Mouse (Mus musculus) CH12.LX (cell line): ENCODE measurements around the gene Supt3. TPM values are rescaled to one million over a fixed set of nuclear protein-coding genes. Genes with fewer than 3 reads are reported as not detected.

Experiments
- DNase-seq: peaks from one replicate; pipeline ENCODE4 v3.0.0-alpha.2; 2013; ENCODE audit errors: extremely low read depth
- H3K27ac ChIP-seq: 2 replicates; pipeline ENCODE4 v1.5.1; 2012; ENCODE audit warnings: low read depth, mild to moderate bottlenecking, control low read depth, moderate library complexity; ENCODE audit not compliant: insufficient read depth
- H3K27me3 ChIP-seq: replicated peaks from 2 replicates; pipeline ENCODE3; 2012; ENCODE audit warnings: inconsistent platforms
- H3K36me3 ChIP-seq, 2 experiments: replicated peaks in 1 of 2; 2 replicates each; pipeline versions ENCODE3 to v1.6.1; 2012; ENCODE audit warnings: inconsistent platforms in 1 of 2, low read length in 1 of 2, mild to moderate bottlenecking in 1 of 2, mixed read lengths in 1 of 2, moderate library complexity in 1 of 2; ENCODE audit not compliant: control insufficient read depth in 1 of 2, insufficient read depth in 1 of 2
- H3K4me1 ChIP-seq, 2 experiments: 2 replicates each; pipeline ENCODE4 v1.6.1; 2012; ENCODE audit warnings: inconsistent platforms in 1 of 2, moderate library complexity in 1 of 2; ENCODE audit not compliant: insufficient read depth in 2 of 2, control insufficient read depth in 1 of 2
- H3K4me2 ChIP-seq: 2 replicates; pipeline ENCODE4 v1.6.1; 2012; ENCODE audit warnings: low read depth, mild to moderate bottlenecking, control low read depth; ENCODE audit not compliant: poor library complexity, insufficient read depth, severe bottlenecking
- H3K4me3 ChIP-seq, 3 experiments: fragments of 150-350 bp in 1 of 3; sonication (generic) in 1 of 3; replicated peaks in 1 of 3; 2 replicates each; pipeline versions ENCODE3 to v1.5.1; 2011 to 2012; ENCODE audit warnings: low read depth in 2 of 3, low read length in 2 of 3, mild to moderate bottlenecking in 2 of 3, moderate library complexity in 2 of 3, control low read depth in 1 of 3, improper control_type of control experiment in 1 of 3, inconsistent platforms in 1 of 3, mixed read lengths in 1 of 3; ENCODE audit not compliant: poor library complexity in 1 of 3
- H3K79me2 ChIP-seq: replicated peaks from 2 replicates; pipeline ENCODE4 v1.6.1; 2012; ENCODE audit warnings: mild to moderate bottlenecking, moderate library complexity; ENCODE audit not compliant: control insufficient read depth, poor library complexity, insufficient read depth, severe bottlenecking; ENCODE audit errors: extremely low read depth
- H3K9ac ChIP-seq: 2 replicates; pipeline ENCODE4 v1.6.1; 2012; ENCODE audit warnings: low read depth, mild to moderate bottlenecking, control low read depth, moderate library complexity; ENCODE audit not compliant: insufficient read depth
- H3K9me3 ChIP-seq: replicated peaks from 2 replicates; pipeline ENCODE3; 2012; ENCODE audit warnings: low read length, inconsistent platforms, mixed read lengths
- BHLHE40 ChIP-seq: IDR thresholded peaks from 2 replicates; pipeline ENCODE4 v1.6.1; 2011; ENCODE audit warnings: mild to moderate bottlenecking, low read depth, low read length, improper control_type of control experiment
- CHD1 ChIP-seq: IDR thresholded peaks from 2 replicates; pipeline ENCODE4 v1.6.1; 2012; ENCODE audit warnings: low read depth, low read length, improper control_type of control experiment, inconsistent platforms
- CTCF ChIP-seq, 2 experiments: IDR thresholded peaks in 1 of 2; conservative IDR thresholded peaks in 1 of 2; 2 replicates each; pipeline ENCODE4 v1.5.1; 2011 to 2012; ENCODE audit warnings: low read depth in 2 of 2, low read length in 2 of 2, improper control_type of control experiment in 1 of 2, inconsistent platforms in 1 of 2, mild to moderate bottlenecking in 1 of 2, moderate library complexity in 1 of 2
- E2F4 ChIP-seq: IDR thresholded peaks from 2 replicates; pipeline ENCODE4 v1.6.1; 2011; ENCODE audit warnings: low read depth, low read length, improper control_type of control experiment; ENCODE audit not compliant: insufficient replicate concordance
- ELF1 ChIP-seq: IDR thresholded peaks from 2 replicates; pipeline ENCODE4 v1.6.1; 2014; ENCODE audit warnings: low read depth, mild to moderate bottlenecking, inconsistent platforms, low read length, improper control_type of control experiment
- EP300 ChIP-seq: IDR thresholded peaks from 2 replicates; pipeline ENCODE4 v1.6.1; 2011; ENCODE audit warnings: low read length, improper control_type of control experiment
- GABPA ChIP-seq: IDR thresholded peaks from 2 replicates; pipeline ENCODE4 v1.6.1; 2012; ENCODE audit warnings: low read depth, low read length, improper control_type of control experiment, inconsistent platforms; ENCODE audit not compliant: insufficient replicate concordance
- IRF4 ChIP-seq: IDR thresholded peaks from 2 replicates; pipeline ENCODE4 v1.6.1; 2014; ENCODE audit warnings: low read depth, mild to moderate bottlenecking, inconsistent platforms, low read length, improper control_type of control experiment
- MAFK ChIP-seq: IDR thresholded peaks from 2 replicates; pipeline ENCODE4 v1.6.1; 2011; ENCODE audit warnings: low read length, improper control_type of control experiment; ENCODE audit not compliant: insufficient replicate concordance
- MXI1 ChIP-seq: IDR thresholded peaks from 2 replicates; pipeline ENCODE4 v1.6.1; 2011; ENCODE audit warnings: mild to moderate bottlenecking, low read depth, low read length, improper control_type of control experiment
- NELFE ChIP-seq: IDR thresholded peaks from 2 replicates; pipeline ENCODE4 v1.6.1; 2011; ENCODE audit warnings: low read depth, low read length, improper control_type of control experiment
- NRF1 ChIP-seq: IDR thresholded peaks from 2 replicates; pipeline ENCODE4 v1.6.1; 2014; ENCODE audit warnings: low read depth, mild to moderate bottlenecking, inconsistent platforms, low read length, improper control_type of control experiment, moderate library complexity
- PAX5 ChIP-seq: IDR thresholded peaks from 2 replicates; pipeline ENCODE4 v1.6.1; 2012; ENCODE audit warnings: low read length, inconsistent platforms, mixed read lengths
- POLR2A ChIP-seq: IDR thresholded peaks from 2 replicates; pipeline ENCODE4 v1.6.1; 2011; ENCODE audit warnings: low read depth, mild to moderate bottlenecking, improper control_type of control experiment, low read length
- RAD21 ChIP-seq: IDR thresholded peaks from 2 replicates; pipeline ENCODE4 v1.6.1; 2011; ENCODE audit warnings: low read depth, mild to moderate bottlenecking, low read length, improper control_type of control experiment, moderate library complexity
- SIN3A ChIP-seq: IDR thresholded peaks from 2 replicates; pipeline ENCODE4 v1.6.1; 2012; ENCODE audit warnings: low read length, improper control_type of control experiment, inconsistent platforms
- USF1 ChIP-seq: IDR thresholded peaks from 2 replicates; pipeline ENCODE4 v1.6.1; 2014; ENCODE audit warnings: low read depth, mild to moderate bottlenecking, inconsistent platforms, low read length, improper control_type of control experiment
- ZC3H11A ChIP-seq: IDR thresholded peaks from 2 replicates; pipeline ENCODE4 v1.6.1; 2012; ENCODE audit warnings: low read depth, mild to moderate bottlenecking, inconsistent platforms, low read length, improper control_type of control experiment
- ZKSCAN1 ChIP-seq: IDR thresholded peaks from 2 replicates; pipeline ENCODE4 v1.6.1; 2012; ENCODE audit warnings: low read depth, inconsistent platforms, low read length, improper control_type of control experiment, borderline replicate concordance
- ZNF384 ChIP-seq: IDR thresholded peaks from 2 replicates; pipeline ENCODE4 v1.6.1; 2012; ENCODE audit warnings: low read depth, low read length, improper control_type of control experiment, inconsistent platforms
- dilution Hi-C: fragments of 300-500 bp; cut with MboI; formaldehyde crosslinking; loops from 2 replicates; pipeline ENCODE4 v1.14.3; 2020; ENCODE audit warnings: low sequenced_read_pairs; ENCODE audit not compliant: extremely low pct_unique_long_range_greater_than_20kb, extremely low pct_ligation_motif_present
- in situ Hi-C: fragments of 300-500 bp; cut with MboI; formaldehyde crosslinking; loops from 3 replicates; pipeline ENCODE4 v1.14.3; 2019; ENCODE audit warnings: low sequenced_read_pairs, low pct_ligation_motif_present, low pct_unique_long_range_greater_than_20kb, mixed read lengths
- polyA plus RNA-seq: library from polyadenylated mRNA; unstranded; fragments of >175 nt; gene quantifications from 2 replicates; pipeline ENCODE4 v1.2.1, GENCODE M21; 2012; ENCODE audit warnings: low read depth; ENCODE audit not compliant: insufficient read length
- total RNA-seq, 2 experiments: library from RNA; depleted of rRNA; stranded (reverse); fragments of 300-350 nt in 1 of 2; fragments of >200 nt in 1 of 2; gene quantifications; 2 replicates each; pipeline ENCODE4 v1.2.3; 2012 to 2014

Supt3 gene
- total and polyA plus RNA-seq, 3 experiments: 8.3 to 22.7 (median 13.1) TPM

DNA sequence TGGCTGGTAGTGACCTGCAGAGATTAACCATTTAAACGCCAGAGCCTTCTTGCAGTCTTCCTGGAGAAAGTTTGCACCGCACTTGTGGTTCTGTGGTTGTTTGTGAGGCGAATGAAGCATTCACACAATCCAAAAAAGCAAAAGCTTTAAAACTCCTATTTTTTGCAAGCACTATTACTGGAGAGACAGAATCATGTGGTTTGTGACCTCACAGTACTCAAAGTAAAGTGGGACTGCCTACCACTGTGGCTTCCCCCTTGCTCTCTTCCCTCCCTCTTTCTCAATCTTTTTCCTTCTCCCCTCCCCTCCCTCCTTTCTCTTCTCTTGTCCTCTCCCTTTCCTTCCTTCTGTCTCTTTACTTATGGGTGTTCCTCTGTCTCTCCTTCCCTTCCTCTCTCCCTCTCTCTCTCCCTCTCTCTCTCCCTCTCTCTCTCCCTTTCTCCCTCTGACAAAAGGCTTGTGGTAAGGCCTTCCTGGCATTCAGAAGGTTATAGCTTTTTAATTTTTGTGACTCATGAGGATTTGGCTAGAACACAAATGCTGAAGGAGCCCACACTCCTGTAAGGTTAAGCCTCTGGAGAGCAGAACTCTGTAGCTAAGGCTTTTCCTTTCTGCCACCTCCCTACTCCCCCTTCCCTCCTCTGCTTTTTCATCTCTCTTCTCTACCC, 37.7 kb downstream of the Supt3 start, which contains the start of gene Runx2:
Gene Runx2, minus strand, starts transcription at position 290 of the 668 bp plus-strand sequence.
- H3K4me1 ChIP-seq: peaks cover under 1 to 6% of the 10 kb centered on the region in 2 experiments; a peak in 2 of 4 replicates
- H3K4me3 ChIP-seq: peak within 1 kb of the TSS in 1 of 3 experiments; percentile 2
- no peaks in the 10 kb centered on the region for H3K36me3 ChIP-seq
- no peak within 1 kb of the TSS for H3K27ac ChIP-seq
- DNase-seq: no peak
- no peaks in the 10 kb centered on the region for H3K79me2 ChIP-seq
- H3K9me3 ChIP-seq: no peaks in the 10 kb centered on the region
- TF ChIP-seq USF1 (no peak), MAFK (no peak), NRF1 (no peak), NELFE (no peak), ZC3H11A (no peak), BHLHE40 (no peak), ZKSCAN1 (no peak), E2F4 (no peak), RAD21 (no peak), GABPA (no peak), ZNF384 (no peak), SIN3A (no peak), CTCF (conservative IDR thresholded peaks at IDR 0.05 in 1 of 2, IDR thresholded peaks at IDR 0.05 in 1 of 2; ENCODE audit: low read depth in 2 of 2, low read length in 2 of 2) (no peak), EP300 (no peak), PAX5 (no peak), POLR2A (no peak), ELF1 (no peak), MXI1 (no peak)
- TF ChIP-seq, all 38 proteins: peak for 0
- Histone ChIP-seq H3K9ac (no peak within 1 kb of the TSS), H3K4me2 (no peak within 1 kb of the TSS), H3K27me3 (no peaks in the 10 kb centered on the region)
- dilution Hi-C loops (no loop called here), in situ Hi-C loops (no loop called here)

GRCm38 (mm10) chr17:44818825-44819224, 41.9 kb downstream of the Supt3 start:
- TF ChIP-seq CHD1: no peak
- TF ChIP-seq NELFE: no peak
- TF ChIP-seq IRF4: no peak
- no peak for TF ChIP-seq PAX5
- Histone ChIP-seq H3K4me2 (no peak overlapping the region; the same call in 1 of the 2 replicates), H3K27ac (no peak overlapping the region), H3K27me3 (no peaks in the 10 kb centered on the region), H3K79me2 (no peaks in the 10 kb centered on the region), H3K9me3 (no peaks in the 10 kb centered on the region), H3K36me3 (no peaks in the 10 kb centered on the region), H3K4me1 (peaks cover 4 to 11% of the 10 kb centered on the region in 2 experiments; a peak in 3 of 4 replicates), H3K9ac (no peak overlapping the region), H3K4me3 (no peak overlapping the region)
- dilution Hi-C loops: no loop called here
- DNase-seq: no peak
- in situ Hi-C loops: no loop called here
